In the genomic region with DNA sequence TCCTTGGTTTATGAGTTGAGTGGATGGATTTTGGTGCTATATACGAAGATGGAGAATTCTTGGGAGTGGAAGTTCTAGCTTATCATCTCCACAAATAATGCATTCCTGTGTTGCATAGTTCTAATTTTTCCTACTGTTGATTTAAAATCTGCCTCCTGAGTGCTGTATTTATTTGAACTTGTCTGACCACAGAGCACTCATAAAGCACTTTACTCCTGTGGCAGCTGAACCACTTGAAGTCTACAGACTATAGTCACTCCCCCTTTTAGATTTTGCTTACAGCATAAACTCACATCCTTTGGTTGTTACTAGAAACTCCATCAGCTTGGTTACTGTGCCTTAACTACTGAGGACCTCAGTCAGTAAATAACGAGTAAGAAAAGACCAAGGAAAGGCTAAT, we compare ENCODE assay signal across 21 mouse cellular contexts. TPM values are rescaled to one million over a fixed set of nuclear protein-coding genes. Genes with fewer than 3 reads are reported as not detected.
"Had no signal": no experiment of that assay in that cellular context is flagged by ENCODE, and none has a peak within 500 bp of the region (broad histone marks: within the 10 kb centered on the region; RNA-seq: fewer than 3 reads in every experiment).

No protein-coding gene starts in this region.

- H3K4me3 ChIP-seq: intestine, embryonic 15.5 days; layer of hippocampus, adult 2 months; limb, embryonic 10.5 days; limb, embryonic 13.5 days; lung, embryonic 15.5 days had no signal

- H3K4me1 ChIP-seq: intestine, embryonic 15.5 days had no signal

- DNase-seq: kidney, adult 11 months; kidney, adult 9 months; kidney, postnatal 25 days; layer of hippocampus, adult 9-11 months; midbrain, embryonic 14.5 days; thymus, adult 2 months; thymus, postnatal 14 days; thymus, postnatal 4 days had no signal

- H3K4me2 ChIP-seq: intestine, embryonic 15.5 days; limb, embryonic 13.5 days; lung, embryonic 15.5 days; midbrain, embryonic 11.5 days had no signal

- H3K36me3 ChIP-seq: intestine, embryonic 15.5 days; limb, embryonic 10.5 days; limb, embryonic 13.5 days; lung, embryonic 15.5 days had no signal

- H3K9ac ChIP-seq: intestine, embryonic 15.5 days; limb, embryonic 13.5 days; lung, embryonic 15.5 days had no signal

- ATAC-seq: hindbrain, embryonic 16.5 days; intestine, embryonic 15.5 days had no signal

- H3K27ac ChIP-seq: intestine, embryonic 15.5 days; layer of hippocampus, adult 2 months; limb, embryonic 10.5 days; limb, embryonic 13.5 days; lung, embryonic 15.5 days; stomach, postnatal 0 days had no signal

- H3K27me3 ChIP-seq: intestine, embryonic 15.5 days; limb, embryonic 13.5 days; lung, embryonic 15.5 days had no signal

- H3K9me3 ChIP-seq: intestine, embryonic 15.5 days; limb, embryonic 10.5 days; limb, embryonic 13.5 days; lung, embryonic 15.5 days had no signal

RNA-seq across cellular contexts. Expression of a gene that starts 18.6 kb away (rescaled TPM):
- polyA plus RNA-seq: intestine, embryonic 15.5 days; large intestine, adult 2 months; liver, adult 2 months; neural tube, embryonic 11.5 days; small intestine, adult 2 months; stomach, embryonic 14.5 days; thymus, adult 2 months had no signal
